Mouse (Mus musculus) embryonic fibroblast, embryonic 13.5 days (primary cell): ENCODE data around the gene Rsph14. TPM values are rescaled to one million over a fixed set of nuclear protein-coding genes. Genes with fewer than 3 reads are reported as not detected.

ENCODE experiments used
- H3K27ac ChIP-seq: 2 replicates; pipeline ENCODE4 v1.5.1; 2012; ENCODE audit warnings: low read length, control low read depth, inconsistent platforms; ENCODE audit not compliant: insufficient read depth
- H3K4me1 ChIP-seq: 2 replicates; pipeline ENCODE4 v1.6.1; 2011; ENCODE audit warnings: low read length; ENCODE audit not compliant: control insufficient read depth, insufficient read depth
- H3K4me3 ChIP-seq: 2 replicates; pipeline ENCODE4 v1.5.1; 2011; ENCODE audit warnings: mild to moderate bottlenecking, control low read depth, low read length; ENCODE audit not compliant: insufficient read depth
- CTCF ChIP-seq: IDR thresholded peaks from 2 replicates; pipeline ENCODE4 v1.5.1; 2011; ENCODE audit warnings: mild to moderate bottlenecking, control low read depth, low read length, moderate library complexity, borderline replicate concordance; ENCODE audit not compliant: insufficient read depth
- POLR2A ChIP-seq: IDR thresholded peaks from 2 replicates; pipeline ENCODE4 v1.6.1; 2011; ENCODE audit warnings: low read depth, mild to moderate bottlenecking, control low read depth, low read length, moderate library complexity
- polyA plus RNA-seq: library from polyadenylated mRNA; stranded (reverse); fragments of >200 nt; gene quantifications from 2 replicates; pipeline ENCODE4 v1.2.4, GENCODE M21; 2011; ENCODE audit warnings: low read depth; ENCODE audit not compliant: missing spikeins, insufficient read length

Gene Rsph14
- polyA plus RNA-seq, 1 experiment = not detected

DNA sequence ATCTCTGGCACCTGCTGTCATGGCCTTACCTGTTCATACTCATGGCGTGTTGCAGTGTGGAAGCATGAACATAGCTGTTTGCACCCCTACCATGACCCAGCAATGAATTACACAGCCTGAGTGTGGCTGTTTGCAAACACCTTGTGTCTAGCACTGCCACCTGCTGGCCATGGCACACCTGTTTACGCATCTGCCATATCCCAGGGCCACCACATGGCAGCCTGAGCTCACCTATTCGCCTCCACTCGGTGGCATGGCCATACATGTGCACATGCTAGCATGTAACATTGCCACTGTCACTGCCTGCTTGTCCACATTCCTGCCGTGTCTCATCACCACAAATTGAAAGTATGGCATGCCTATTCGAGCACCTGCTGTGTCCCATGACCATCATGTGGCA, 102.8 kb downstream of the Rsph14 start:
- peak; percentile 37; the same call in 1 of the 2 replicates for TF ChIP-seq CTCF
- TF ChIP-seq POLR2A = no peak
- no peak overlapping the region for H3K27ac ChIP-seq
- H3K4me1 ChIP-seq = no peaks in the 10 kb centered on the region
- H3K4me3 ChIP-seq = no peak overlapping the region

- TF ChIP-seq CTCF = no peak
- no peak for TF ChIP-seq POLR2A
- H3K4me3 ChIP-seq = no peak overlapping the region
- no peak overlapping the region for H3K27ac ChIP-seq
These were observed 104.1 kb downstream of the Rsph14 start for GRCm38 (mm10) chr10:74928276-74928675.

GRCm38 (mm10) chr10:74925324-74925723, 107.1 kb downstream of the Rsph14 start:
- Histone ChIP-seq H3K4me1 (no peaks in the 10 kb centered on the region), H3K27ac (no peak overlapping the region), H3K4me3 (no peak overlapping the region)
- peak; percentile 84; the same call in 1 of the 2 replicates for TF ChIP-seq CTCF
- TF ChIP-seq POLR2A = no peak

More at GRCm38 (mm10) chr10:74928276-74928675, 104.1 kb downstream of the Rsph14 start:
- no peaks in the 10 kb centered on the region for H3K4me1 ChIP-seq

- Histone ChIP-seq H3K4me1 (no peaks in the 10 kb centered on the region), H3K27ac (no peak overlapping the region), H3K4me3 (no peak overlapping the region)
- TF ChIP-seq CTCF = no peak
- TF ChIP-seq POLR2A = no peak
These were observed 108.1 kb downstream of the Rsph14 start for GRCm38 (mm10) chr10:74924274-74924673.

DNA sequence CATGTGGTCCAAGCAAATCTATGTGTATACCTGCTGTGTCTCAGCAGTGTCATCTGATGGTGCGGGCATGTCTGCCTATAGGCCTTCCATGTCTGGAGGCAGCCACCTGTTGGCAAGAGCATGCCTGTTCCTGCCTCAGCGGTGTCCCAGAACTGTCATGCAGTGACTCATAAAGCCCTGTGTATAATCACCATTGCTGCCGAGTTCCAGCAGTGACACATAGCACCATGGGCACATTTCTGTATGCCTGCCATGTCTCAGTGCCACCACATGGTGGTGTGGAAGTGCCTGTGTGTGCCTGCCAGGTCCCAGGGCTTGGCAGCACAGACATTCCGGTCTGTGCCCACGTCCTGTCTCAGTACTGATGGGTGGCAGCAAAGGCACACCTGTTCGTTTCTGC, 109.6 kb downstream of the Rsph14 start:
- H3K27ac ChIP-seq = no peak overlapping the region
- no peaks in the 10 kb centered on the region for H3K4me1 ChIP-seq
- TF ChIP-seq CTCF (peak; percentile 64; the same call in 1 of the 2 replicates), POLR2A (no peak)

DNA sequence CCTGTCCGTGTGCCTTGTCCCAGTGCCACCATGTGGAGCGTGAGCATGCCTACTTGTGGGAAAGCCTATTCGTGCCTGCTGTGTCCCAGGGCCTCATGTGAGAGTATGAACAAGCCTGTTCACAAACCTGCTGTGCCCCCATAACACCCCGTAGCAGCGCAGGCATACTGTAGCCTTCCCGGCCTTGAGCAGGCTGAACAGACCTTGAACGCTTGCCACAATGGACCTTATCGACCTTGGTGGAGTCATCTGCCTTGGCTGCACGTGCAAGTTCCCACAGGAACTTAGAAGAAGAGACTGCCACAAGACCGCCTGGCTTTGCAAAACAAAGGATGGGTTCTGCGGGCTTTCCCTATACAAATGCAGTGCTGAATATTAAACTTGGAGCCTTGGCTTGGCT, 110.8 kb downstream of the Rsph14 start:
- H3K4me1 ChIP-seq = no peaks in the 10 kb centered on the region
- TF ChIP-seq CTCF = no peak

More for the DNA sequence above, 109.6 kb downstream of the Rsph14 start:
- no peak overlapping the region for H3K4me3 ChIP-seq

GRCm38 (mm10) chr10:74920853-74921567, 111.4 kb downstream of the Rsph14 start:
- Histone ChIP-seq H3K27ac (no peak overlapping the region), H3K4me1 (no peaks in the 10 kb centered on the region), H3K4me3 (no peak overlapping the region)
- TF ChIP-seq POLR2A = no peak
- TF ChIP-seq CTCF = peak; percentile 98

More for the DNA sequence above, 110.8 kb downstream of the Rsph14 start:
- H3K27ac ChIP-seq = no peak overlapping the region
- no peak overlapping the region for H3K4me3 ChIP-seq

- TF ChIP-seq POLR2A (no peak), CTCF (no peak)
These were observed 113.1 kb downstream of the Rsph14 start for GRCm38 (mm10) chr10:74919277-74919676.

GRCm38 (mm10) chr10:74908431-74908830, 124.0 kb downstream of the Rsph14 start:
- no peak for TF ChIP-seq POLR2A
- Histone ChIP-seq H3K27ac (no peak overlapping the region), H3K4me3 (no peak overlapping the region), H3K4me1 (no peaks in the 10 kb centered on the region)

More at GRCm38 (mm10) chr10:74919277-74919676, 113.1 kb downstream of the Rsph14 start:
- Histone ChIP-seq H3K4me3 (no peak overlapping the region), H3K27ac (no peak overlapping the region), H3K4me1 (no peaks in the 10 kb centered on the region)

Other genes with a start within 250 kb of the Rsph14 start
- gene Gnaz, start 65.4 kb downstream of the Rsph14 start, polyA plus RNA-seq = 0.38 and 0.44 TPM in 2 replicates
- 3.9 and 5.8 TPM in 2 replicates for gene Rab36, start 4.5 kb upstream of the Rsph14 start, polyA plus RNA-seq
- gene Bcr, start 28.0 kb upstream of the Rsph14 start, polyA plus RNA-seq = 15.1 and 21.0 TPM in 2 replicates
- 39.0 and 39.2 TPM in 2 replicates for gene Specc1l, start 179.5 kb upstream of the Rsph14 start, polyA plus RNA-seq